Mouse (Mus musculus): ENCODE data around the gene Acy3.
"Not testable (repeated sequence)": the region's sequence is repeated elsewhere in the genome, so short reads cannot be mapped to it uniquely, and the experiment has no call there.

Acy3 gene

GRCm38 (mm10) chr19:4004331-4004730 lies 18.0 kb downstream of the Acy3 start:
- no peak for DNase-seq

GRCm38 (mm10) chr19:4005091-4005490 lies 18.7 kb downstream of the Acy3 start:
- DNase-seq, result no peak

- DNase-seq, result no peak
Observed at GRCm38 (mm10) chr19:4005971-4006370, 19.6 kb downstream of the Acy3 start.

- no peak for DNase-seq
Observed at GRCm38 (mm10) chr19:4011086-4011485, 24.7 kb downstream of the Acy3 start.

GRCm38 (mm10) chr19:4012432-4013022 lies 26.2 kb downstream of the Acy3 start, which contains the start of gene Ndufv1:
Gene Ndufv1, minus strand, starts transcription at chr19:4012806.
- peak; percentile 99 for DNase-seq

GRCm38 (mm10) chr19:4013066-4013465 lies 26.7 kb downstream of the Acy3 start:
- no peak for DNase-seq

DNA sequence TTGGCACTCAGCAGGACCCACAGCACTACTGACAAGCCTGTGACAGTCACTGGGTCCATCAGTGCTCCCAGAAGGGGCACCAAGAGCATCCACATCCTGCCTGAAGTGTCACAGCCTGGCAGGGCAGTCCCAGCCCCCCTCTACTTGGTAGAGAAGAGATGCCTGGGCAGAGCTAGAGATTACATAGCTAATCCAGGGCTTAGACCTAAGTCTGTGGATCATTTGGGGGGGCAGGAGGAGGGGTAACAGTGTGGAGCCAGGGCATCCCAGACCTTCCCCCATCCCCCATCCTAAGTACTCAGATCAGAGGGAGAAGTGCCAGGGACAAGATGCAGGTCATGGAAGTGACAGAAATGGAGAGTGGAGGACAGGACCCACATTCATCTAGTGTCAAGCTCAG lies 28.4 kb downstream of the Acy3 start:
- no peak for DNase-seq

- no peak for DNase-seq
Observed at GRCm38 (mm10) chr19:4015635-4016034, 29.3 kb downstream of the Acy3 start.

GRCm38 (mm10) chr19:4017921-4018587 lies 31.7 kb downstream of the Acy3 start:
- DNase-seq, result no peak

DNA sequence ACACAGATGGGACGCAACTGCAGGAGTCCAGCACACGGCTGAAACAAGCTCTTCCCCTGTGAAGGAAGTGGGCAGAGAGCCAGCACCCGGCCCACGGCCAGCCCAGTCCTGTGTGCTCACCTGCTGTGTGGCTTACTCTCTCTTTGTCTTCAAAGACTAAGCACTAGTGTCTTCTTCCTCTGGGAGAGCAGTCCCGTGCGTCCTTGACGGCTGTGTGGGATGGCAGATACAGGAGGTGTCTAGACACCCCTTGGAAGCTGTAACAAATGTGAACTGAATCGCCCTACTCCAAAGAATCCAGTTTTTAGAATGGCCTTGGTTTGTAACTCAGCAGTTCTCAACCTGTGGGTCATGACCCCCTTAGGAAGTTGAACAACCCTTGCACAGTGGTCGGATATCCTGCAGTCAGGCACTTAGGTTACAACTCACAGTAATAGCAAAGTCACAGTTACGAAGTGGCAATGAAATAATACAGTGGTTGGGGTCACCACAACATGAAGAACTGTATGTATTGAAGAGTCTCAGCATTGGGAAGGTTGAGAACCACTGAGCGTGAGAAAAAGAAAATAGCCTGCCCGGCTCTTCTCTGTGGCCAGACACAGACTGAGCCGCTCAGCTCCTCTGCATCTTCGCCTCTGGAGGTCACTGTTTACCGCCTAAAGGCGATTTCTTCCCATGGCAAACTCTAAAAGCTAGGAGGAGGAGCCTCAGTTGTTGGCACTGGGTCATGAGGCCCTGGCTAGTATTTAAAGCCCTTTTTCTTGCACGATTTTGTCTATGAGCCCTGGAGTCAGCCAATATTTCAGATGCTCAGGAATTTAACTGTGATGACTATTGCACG lies 32.6 kb downstream of the Acy3 start:
- DNase-seq, result peak; percentile 85 to 91

DNA sequence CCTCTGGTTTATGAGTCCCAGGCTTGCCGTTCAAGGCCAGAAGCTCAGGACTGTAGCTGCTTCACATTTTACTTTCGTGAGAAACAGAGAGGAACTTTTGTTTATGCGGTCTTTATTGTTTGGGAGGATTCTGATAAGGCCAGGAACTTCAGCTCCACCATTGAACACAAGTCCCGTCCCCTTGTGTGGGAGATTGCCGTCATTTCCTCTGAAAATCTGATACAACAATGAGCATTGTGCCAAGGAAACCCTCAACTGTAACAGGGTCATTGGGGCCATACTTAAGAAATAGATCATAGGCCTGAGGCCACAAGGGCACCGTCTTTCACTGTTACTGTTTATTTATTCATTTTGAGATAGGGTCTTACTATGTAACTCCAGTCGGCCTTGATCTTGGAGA lies 36.8 kb downstream of the Acy3 start:
- no peak for DNase-seq

DNA sequence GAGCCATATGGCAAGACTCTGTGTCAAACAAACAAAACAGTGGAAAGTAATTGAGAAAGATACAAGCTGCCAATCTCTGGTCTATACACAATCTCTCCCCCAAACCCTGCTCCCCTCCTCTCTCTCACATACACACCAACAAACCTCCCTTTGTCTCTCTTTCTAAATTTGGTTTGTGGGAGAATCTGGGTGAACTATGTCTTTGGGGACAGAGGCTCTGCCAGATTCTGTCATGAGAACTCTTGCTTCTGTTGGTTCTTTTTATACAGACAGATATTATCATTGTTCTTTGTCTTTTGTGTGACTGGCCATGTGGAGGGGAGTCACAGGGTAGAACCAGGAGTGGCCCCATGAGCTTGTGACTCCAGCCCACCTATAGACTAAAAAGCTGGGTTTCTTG lies 41.2 kb downstream of the Acy3 start:
- no peak for DNase-seq

- no peak for DNase-seq
Observed at GRCm38 (mm10) chr19:4032668-4033067, 46.3 kb downstream of the Acy3 start.

DNA sequence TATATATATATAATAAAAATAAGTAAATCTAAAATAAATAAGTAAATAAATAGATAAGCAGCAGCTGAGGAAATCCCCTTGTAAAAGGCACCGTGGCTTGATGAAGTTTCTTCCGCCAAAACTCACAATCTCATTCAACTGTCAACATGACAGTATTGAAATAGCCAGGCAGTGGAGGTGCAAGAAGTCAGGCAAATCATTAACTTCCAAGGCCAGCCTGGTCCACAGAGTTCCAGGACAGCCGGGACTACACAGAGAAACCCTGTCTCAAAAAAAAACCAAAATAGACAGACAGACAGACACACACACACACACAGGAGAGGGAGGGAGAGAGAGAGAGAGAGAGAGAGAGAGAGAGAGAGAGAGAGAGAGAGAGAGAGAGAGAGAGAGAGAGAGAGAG lies 46.9 kb downstream of the Acy3 start:
- no peak for DNase-seq

DNA sequence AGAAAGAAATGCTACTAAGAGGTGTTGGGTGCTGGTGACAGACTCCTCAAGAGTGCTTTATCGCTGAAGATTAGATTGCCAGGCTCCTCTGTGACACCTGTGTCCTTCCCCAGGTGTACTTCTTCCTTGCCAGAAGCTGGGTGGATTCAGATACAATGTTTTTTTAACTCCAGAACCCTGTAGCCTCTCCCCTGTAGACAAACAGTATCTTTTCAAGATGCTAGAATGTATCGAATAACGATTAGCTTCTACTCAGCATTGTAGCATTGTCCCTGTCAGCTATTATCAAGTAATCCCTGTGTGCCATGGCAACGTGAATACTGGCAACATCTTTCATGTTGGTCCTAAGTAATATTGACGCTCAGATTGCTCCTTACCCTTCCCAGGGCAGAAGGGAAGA lies 47.4 kb downstream of the Acy3 start:
- DNase-seq, result no peak

DNA sequence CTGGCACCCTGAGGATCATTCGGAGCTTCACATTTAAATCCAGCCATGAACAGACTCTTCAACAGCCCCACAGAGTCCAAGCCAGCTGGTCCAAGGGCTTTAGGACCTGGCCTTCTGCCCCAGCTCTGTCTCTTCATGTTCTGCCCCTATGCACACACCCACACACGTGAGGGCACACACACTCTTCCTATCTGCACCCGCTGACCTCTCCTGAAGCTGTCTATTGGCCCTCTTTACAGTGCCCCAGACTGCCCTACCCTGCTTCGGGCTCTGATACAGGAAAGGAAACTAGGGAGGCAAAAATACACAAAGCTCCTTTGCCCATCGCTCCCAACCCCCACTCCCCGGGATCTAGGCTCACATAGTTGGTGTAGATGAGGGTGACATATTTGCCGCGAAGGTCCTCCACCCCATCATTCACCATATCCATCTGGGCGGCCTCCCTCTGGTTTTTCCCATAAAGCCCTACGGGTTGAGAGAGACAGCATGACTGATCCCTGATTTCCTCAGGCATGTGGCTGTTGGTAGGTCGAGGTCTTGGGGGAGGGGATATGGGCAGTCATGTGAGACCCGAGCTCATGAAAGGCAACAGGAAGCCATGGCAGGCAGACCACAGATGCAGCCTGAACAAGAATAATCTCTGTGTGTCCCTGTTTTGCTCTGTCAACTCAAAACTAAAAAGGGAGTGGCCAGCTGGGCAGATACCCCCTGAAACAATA lies 50.1 kb downstream of the Acy3 start:
- no peak for DNase-seq

- not testable (repeated sequence) for DNase-seq
Observed at GRCm38 (mm10) chr19:4037154-4037787, 50.9 kb downstream of the Acy3 start.

GRCm38 (mm10) chr19:4037788-4038232 lies 51.4 kb downstream of the Acy3 start, which contains the start of gene Gstp1:
Gene Gstp1, minus strand, starts transcription at chr19:4037985.
- DNase-seq, result peak; percentile 92 to 94
